Mouse (Mus musculus) embryonic stem cell, embryonic (primary cell): Measurements from ENCODE around the gene L1td1.

Experiments
- CTCF ChIA-PET, 4 experiments: fragments of 300-600 bp in 2 of 4; fragments of 350-600 bp in 2 of 4; sonication (Branson Sonifier 250); formaldehyde crosslinking; loops; one replicate each; lab custom pipeline; 2022; ENCODE audit warnings: inconsistent platforms in 2 of 4; lab: Charles Lee
- POLR2A ChIA-PET, 4 experiments: fragments of 300-600 bp in 2 of 4; fragments of 350-600 bp in 2 of 4; sonication (Branson Sonifier 250); formaldehyde crosslinking; loops; one replicate each; lab custom pipeline; 2022; ENCODE audit warnings: antibody characterized with exemption in 4 of 4, inconsistent platforms in 1 of 4; lab: Charles Lee

Gene L1td1

DNA sequence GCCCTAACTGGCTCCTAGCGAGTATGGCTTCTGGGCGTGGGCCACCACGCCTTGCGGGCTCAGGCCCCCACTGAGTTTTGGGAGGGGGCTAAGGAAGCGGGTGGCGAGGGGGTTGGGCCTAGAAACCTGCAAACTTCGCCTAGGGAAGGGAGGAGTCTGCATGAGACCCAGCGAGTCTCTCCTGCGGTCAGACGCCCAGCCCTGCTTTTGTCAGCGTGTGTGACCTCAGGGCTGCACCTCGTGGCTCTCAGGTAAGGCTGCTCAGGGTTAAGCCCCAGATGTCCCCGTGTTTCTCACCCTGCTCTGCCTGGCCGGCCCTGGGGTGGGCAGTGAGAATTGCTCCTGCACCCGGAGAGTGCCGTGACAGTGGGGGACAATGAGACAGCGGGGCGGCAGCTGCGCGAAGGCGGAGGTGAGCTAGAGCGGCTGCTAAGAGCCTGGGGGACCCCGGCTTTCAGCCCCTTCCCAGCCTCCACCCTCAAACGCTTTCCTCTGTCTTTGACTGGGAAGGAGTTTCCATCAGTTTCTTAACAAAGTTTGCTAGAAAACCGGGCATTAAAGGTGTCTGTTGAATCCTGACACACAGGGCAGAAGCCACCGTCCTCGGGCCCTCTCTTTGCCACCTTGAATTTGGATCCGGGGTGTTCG is at the start of gene L1td1:
TSS of gene L1td1 (plus strand) at position 145 of the 648 bp plus-strand sequence.
- CTCF ChIA-PET, result interaction anchor here in 3 of 4 experiments (0.5 to 2.3 kb wide), 13 partner anchors 8 to 437 kb away, joined by 3 to 9 read pairs (median 4); no protein-coding TSS in a partner anchor
- POLR2A ChIA-PET, result interaction anchor here in 3 of 4 experiments (0.6 to 20.3 kb wide), 48 partner anchors 9 to 991 kb away, joined by 3 to 437 read pairs (median 8); partner anchors contain the start of genes Usp1 (in 3 of the 3) and Kank4 (in 1 of the 3)

DNA sequence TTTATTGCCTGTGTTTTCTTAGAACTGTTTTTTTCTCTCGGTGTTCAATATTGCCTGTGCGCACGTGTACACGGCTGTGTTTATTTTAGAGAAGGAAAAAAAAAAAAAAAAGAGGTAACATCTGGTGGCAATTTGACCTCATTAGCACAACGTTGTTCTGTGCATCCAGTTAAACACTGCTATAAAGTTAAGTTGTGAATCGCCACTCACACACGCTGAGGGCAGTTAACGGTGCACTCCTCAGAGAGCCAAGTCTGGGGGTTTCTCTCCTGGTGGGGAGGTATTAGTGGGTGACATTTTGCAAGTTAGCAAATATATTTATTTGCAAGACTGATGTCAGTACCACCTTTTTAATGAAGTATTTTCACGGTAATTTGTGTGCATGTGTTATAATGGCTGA is 49.0 kb upstream of the L1td1 start:
- POLR2A ChIA-PET, result interaction anchor here in 1 of 4 experiments (0.7 kb wide), 1 partner anchor 477 kb away, joined by 3 read pairs; no protein-coding TSS in a partner anchor
- CTCF ChIA-PET, result no interaction called here

DNA sequence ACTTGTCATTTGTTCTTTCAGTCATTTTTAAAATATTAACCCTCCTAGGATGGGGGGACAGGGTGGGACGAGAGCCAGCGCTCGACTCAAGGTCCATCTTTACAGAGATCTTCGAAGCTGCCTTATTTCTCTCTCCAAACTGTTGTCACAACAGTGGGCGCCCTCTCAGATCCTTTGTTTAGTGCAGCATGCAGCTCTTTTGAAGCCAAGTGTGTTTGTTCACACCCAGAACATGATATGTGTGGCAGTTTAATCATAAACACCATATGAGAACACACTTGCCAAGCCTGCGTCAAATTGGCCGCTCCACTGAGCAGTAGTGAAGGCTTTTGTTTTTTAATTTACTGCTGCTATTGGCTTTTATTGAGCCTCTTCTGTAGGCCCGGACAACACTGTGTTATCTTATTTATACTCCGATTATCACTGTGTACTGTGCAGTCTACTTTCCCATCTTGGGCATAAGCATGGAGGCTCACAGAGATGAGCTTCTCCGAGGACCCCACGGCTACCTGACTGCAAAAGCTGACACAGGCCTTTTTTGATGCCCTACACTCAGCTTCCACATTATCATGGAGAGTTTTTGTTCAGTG is 39.8 kb upstream of the L1td1 start:
- ChIA-PET CTCF (interaction anchor here in 2 of 4 experiments (0.6 to 1.1 kb wide), 3 partner anchors 22 to 251 kb away, joined by 3 to 4 read pairs (median 3); no protein-coding TSS in a partner anchor), POLR2A (interaction anchor here in 2 of 4 experiments (0.6 to 1.0 kb wide), 2 partner anchors 12 to 236 kb away, joined by 3 to 5 read pairs; no protein-coding TSS in a partner anchor)

GRCm38 (mm10) chr4:98688116-98688515 is 38.4 kb upstream of the L1td1 start:
- POLR2A ChIA-PET, result interaction anchor here in 1 of 4 experiments (1.2 to 1.3 kb wide), 2 partner anchors 14 to 15 kb away, joined by 3 read pairs; no protein-coding TSS in a partner anchor
- CTCF ChIA-PET, result interaction anchor here in 2 of 4 experiments (1.0 to 1.1 kb wide), 2 partner anchors 34 to 143 kb away, joined by 3 to 4 read pairs; no protein-coding TSS in a partner anchor

GRCm38 (mm10) chr4:98688520-98688919 is 38.0 kb upstream of the L1td1 start:
- ChIA-PET CTCF (no interaction called here), POLR2A (interaction anchor here in 1 of 4 experiments (0.6 to 1.3 kb wide), 3 partner anchors 14 to 97 kb away, joined by 3 to 4 read pairs (median 3); no protein-coding TSS in a partner anchor)

DNA sequence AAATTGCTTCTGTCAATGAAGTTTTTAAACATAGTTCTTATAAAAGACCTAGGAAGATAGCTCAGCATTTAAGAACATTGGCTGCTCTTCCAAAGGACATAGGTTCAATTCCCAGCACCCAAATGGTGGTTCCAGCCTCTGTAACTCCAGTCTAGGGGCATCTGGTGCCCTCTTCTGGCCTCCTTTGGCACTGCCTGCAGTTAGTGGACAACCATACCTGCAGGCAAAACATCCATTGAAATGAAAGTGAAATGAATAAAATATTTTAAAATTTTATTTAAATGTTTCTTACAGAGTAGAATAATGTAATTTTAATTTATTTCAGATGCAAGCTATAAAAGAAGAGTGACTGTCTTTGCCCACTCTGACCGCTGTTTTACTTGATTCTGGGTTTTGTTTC is 36.5 kb upstream of the L1td1 start:
- CTCF ChIA-PET, result interaction anchor here in 3 of 4 experiments (0.7 to 1.5 kb wide), 4 partner anchors 9 to 691 kb away, joined by 3 to 5 read pairs (median 4); no protein-coding TSS in a partner anchor
- POLR2A ChIA-PET, result interaction anchor here in 3 of 4 experiments (0.5 to 1.0 kb wide), 5 partner anchors 9 to 298 kb away, joined by 3 read pairs; no protein-coding TSS in a partner anchor

DNA sequence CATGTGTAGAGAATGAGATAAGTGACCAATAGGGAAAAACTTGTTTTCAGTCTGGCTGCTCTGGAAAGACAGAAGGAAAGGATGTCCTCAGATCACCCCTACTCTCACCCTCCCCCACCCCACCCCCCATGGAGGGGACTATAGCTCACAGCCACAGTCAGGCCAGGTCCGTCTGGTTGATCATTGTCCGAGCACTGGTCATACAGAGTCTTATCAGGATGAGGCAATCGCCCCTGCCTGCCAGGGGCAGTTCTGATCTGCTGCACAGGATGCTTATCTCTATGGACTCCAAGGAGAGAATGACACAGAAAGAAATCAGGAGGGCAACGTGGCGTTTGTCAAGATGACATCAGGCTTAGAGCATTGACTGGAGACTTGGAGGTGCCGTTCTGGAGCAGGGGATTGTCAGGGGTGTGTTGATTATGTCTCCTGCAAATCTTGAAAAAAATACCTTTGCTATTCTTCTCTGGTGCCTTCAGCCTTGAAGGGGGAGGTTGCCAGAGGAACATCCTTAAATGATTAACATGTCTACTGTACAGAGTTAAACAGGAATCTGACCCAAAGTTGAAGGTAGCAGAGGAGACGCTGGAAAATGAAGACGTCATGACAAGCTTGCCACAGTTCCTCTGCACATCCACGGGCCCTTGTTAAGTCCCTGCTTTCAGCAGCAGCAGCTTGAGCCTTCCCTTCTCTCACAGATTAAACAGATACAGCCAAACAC is 32.9 kb upstream of the L1td1 start:
- POLR2A ChIA-PET, result interaction anchor here in 1 of 4 experiments (1.1 kb wide), 1 partner anchor 44 kb away, joined by 3 read pairs; no protein-coding TSS in a partner anchor
- CTCF ChIA-PET, result no interaction called here

GRCm38 (mm10) chr4:98697932-98698331 is 28.6 kb upstream of the L1td1 start:
- POLR2A ChIA-PET, result interaction anchor here in 1 of 4 experiments (0.7 kb wide), 1 partner anchor 185 kb away, joined by 5 read pairs; no protein-coding TSS in a partner anchor
- CTCF ChIA-PET, result interaction anchor here in 2 of 4 experiments (0.6 to 0.7 kb wide), 2 partner anchors 28 to 550 kb away, joined by 6 read pairs; no protein-coding TSS in a partner anchor

DNA sequence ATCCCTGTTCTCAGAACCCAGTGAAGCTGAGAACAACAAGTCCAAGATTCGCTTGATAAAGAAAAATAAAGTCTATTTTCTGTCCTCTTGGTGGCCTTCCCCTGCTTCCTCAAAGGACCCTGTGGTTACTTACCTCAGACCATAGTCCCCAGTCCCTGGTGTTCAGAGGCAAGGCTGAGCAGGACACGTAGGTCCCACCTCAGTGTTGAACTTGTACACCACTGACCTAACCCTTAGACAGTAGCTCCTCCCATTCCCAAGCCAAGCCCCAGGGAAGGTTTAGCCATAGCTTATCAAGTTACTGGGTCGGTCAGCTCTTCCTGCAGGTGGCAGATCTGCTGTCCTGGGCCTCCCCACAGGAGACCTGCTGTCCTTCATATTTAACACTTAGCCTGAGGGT is 27.6 kb upstream of the L1td1 start:
- POLR2A ChIA-PET, result interaction anchor here in 1 of 4 experiments (0.6 to 1.1 kb wide), 2 partner anchors 9 to 119 kb away, joined by 3 read pairs; partner anchors contain the start of gene Kank4

GRCm38 (mm10) chr4:98700156-98700555 is 26.4 kb upstream of the L1td1 start:
- CTCF ChIA-PET, result interaction anchor here in 3 of 4 experiments (0.6 to 0.9 kb wide), 4 partner anchors 22 to 34 kb away, joined by 3 to 15 read pairs (median 4); no protein-coding TSS in a partner anchor
- POLR2A ChIA-PET, result interaction anchor here in 2 of 4 experiments (0.5 to 1.0 kb wide), 2 partner anchors 196 to 223 kb away, joined by 3 to 4 read pairs; no protein-coding TSS in a partner anchor

More for the DNA sequence above, 27.6 kb upstream of the L1td1 start:
- CTCF ChIA-PET, result interaction anchor here in 2 of 4 experiments (0.7 to 1.2 kb wide), 3 partner anchors 9 to 472 kb away, joined by 3 read pairs; no protein-coding TSS in a partner anchor

DNA sequence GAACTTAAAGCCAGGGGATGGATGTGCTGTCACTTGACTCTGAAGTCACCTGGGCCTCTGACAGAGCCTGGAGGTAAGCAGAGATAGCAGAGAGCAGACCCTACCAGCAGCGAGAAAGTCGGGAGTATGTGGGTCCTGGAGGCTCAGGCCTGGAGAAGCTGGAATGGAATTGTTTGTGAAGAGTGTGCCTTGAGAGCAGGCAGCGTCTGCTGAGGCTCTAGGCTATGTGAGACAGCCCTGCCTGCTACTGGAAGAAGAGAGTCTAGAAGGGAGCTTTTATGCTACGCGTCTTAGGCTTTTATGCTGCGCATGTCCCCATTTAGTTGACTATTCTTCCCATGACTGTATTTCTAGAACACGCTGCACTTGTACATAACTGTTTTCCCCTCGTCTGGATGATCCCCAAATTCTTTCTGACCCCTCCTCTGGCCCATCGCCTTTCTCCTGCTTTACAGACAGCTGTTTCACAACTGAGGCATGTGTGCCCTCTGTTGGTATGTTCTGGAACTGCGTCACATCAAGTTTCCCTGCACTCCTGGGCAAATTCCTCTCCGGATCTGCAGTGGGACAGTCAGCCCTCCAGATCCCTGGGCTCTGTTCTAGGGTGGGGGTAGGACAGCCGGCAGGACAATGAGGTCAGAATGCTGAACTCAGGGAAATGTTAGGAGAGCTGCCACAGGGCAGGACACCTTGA is 24.2 kb upstream of the L1td1 start:
- CTCF ChIA-PET, result interaction anchor here (0.5 to 2.7 kb wide), 38 partner anchors 8 to 1997 kb away, joined by 3 to 12 read pairs (median 3); no protein-coding TSS in a partner anchor

GRCm38 (mm10) chr4:98710891-98711290 is 15.6 kb upstream of the L1td1 start:
- ChIA-PET POLR2A (interaction anchor here in 2 of 4 experiments (0.6 to 1.1 kb wide), 2 partner anchors 9 to 212 kb away, joined by 3 read pairs; no protein-coding TSS in a partner anchor), CTCF (interaction anchor here in 2 of 4 experiments (0.7 to 1.4 kb wide), 3 partner anchors 9 to 15 kb away, joined by 3 read pairs; no protein-coding TSS in a partner anchor)

More for the DNA sequence above, 24.2 kb upstream of the L1td1 start:
- POLR2A ChIA-PET, result interaction anchor here in 2 of 4 experiments (0.9 to 1.9 kb wide), 8 partner anchors 9 to 291 kb away, joined by 3 to 6 read pairs (median 3); no protein-coding TSS in a partner anchor

DNA sequence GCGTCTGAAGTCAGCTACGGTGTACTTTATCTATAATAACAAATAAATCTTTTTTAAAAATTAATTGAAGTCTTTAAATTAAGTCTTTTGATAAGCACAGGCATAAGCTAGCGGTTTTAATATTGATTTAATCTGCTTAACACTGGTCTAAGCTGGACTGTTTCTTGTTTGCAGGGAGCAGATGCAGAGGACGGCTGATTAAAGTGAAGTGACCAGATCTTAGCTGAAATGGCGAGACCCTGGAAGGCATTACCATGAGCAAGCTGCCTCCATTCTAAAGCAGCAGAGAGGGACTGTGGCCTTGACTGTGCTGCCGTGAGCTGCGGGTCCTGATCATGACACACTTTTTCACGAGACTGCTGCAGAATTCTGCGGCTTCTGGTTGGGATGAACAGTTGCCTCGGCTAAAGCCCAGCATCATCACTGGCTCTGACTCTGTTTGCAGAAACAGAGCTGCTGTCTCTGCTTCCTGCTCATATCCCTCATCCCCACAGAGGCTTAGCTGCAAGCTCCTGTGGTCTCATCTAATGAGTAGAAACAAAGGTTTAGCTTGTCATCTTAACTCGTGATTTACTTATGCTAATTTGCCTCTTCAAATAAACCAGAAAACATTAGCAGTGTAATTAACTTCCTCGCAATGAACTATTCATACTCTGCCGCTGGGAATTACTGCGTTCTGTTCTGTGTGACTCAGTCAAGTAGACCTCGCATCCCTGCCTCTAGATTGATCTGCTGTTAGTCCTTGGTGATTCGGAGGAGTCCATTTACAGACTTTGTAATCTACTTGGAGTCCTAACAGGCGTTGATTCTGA is 8.6 kb upstream of the L1td1 start:
- ChIA-PET POLR2A (interaction anchor here in 3 of 4 experiments (0.5 to 1.9 kb wide), 8 partner anchors 10 to 205 kb away, joined by 3 to 9 read pairs (median 4); no protein-coding TSS in a partner anchor), CTCF (interaction anchor here in 2 of 4 experiments (0.6 to 1.2 kb wide), 2 partner anchors 90 to 165 kb away, joined by 3 to 4 read pairs; no protein-coding TSS in a partner anchor)

DNA sequence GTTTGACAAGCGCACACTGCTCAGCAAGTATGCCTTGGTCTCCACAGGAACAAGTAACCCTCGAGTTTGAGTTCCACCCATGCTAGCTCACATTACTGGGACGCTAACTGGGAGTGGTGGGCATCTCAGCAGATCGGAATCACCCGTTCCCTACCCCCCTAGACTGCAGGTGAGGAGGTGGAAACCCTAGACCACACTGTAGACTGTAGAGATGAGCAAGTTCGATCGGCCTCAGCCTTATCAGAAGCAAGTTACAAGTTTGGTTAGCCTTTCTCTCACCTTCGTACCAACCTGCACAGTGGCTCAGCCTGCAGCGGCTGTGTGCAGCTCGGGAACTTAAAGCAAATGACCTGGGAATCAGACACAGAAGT is 8.0 kb upstream of the L1td1 start:
- ChIA-PET POLR2A (interaction anchor here in 3 of 4 experiments (0.5 to 1.6 kb wide), 7 partner anchors 9 to 205 kb away, joined by 3 to 9 read pairs (median 4); no protein-coding TSS in a partner anchor), CTCF (interaction anchor here in 1 of 4 experiments (1.2 kb wide), 1 partner anchor 164 kb away, joined by 3 read pairs; no protein-coding TSS in a partner anchor)

GRCm38 (mm10) chr4:98722454-98722853 is 4.1 kb upstream of the L1td1 start:
- CTCF ChIA-PET, result interaction anchor here (0.6 to 3.0 kb wide), 33 partner anchors 11 to 769 kb away, joined by 3 to 11 read pairs (median 4); no protein-coding TSS in a partner anchor
- POLR2A ChIA-PET, result interaction anchor here (0.6 to 20.3 kb wide), 20 partner anchors 8 to 214 kb away, joined by 3 to 437 read pairs (median 4); partner anchors contain the start of genes Kank4 (in 1 of the 4) and Usp1 (in 1 of the 4)
